Mouse (Mus musculus) spleen, adult 18-20 months (tissue): Measurements from ENCODE around the gene Clip2.
"Not testable (repeated sequence)": the region's sequence is repeated elsewhere in the genome, so short reads cannot be mapped to it uniquely, and the experiment has no call there.

Experiments
- DNase-seq, 2 experiments: peaks; one replicate each; pipeline ENCODE4 v3.0.0; 2022; ENCODE audit warnings: mixed read lengths in 2 of 2

Gene Clip2

GRCm38 (mm10) chr5:134488042-134488441, 64.2 kb downstream of the Clip2 start:
- DNase-seq = no peak

- DNase-seq = peak in 1 of 2 experiments; percentile 57
These were observed 66.2 kb downstream of the Clip2 start for GRCm38 (mm10) chr5:134485900-134486665.

GRCm38 (mm10) chr5:134485183-134485730, 67.0 kb downstream of the Clip2 start:
- DNase-seq = no peak

GRCm38 (mm10) chr5:134483291-134483690, 68.9 kb downstream of the Clip2 start:
- DNase-seq = no peak

GRCm38 (mm10) chr5:134482331-134482730, 69.9 kb downstream of the Clip2 start:
- no peak for DNase-seq

- not testable (repeated sequence) for DNase-seq
These were observed 73.3 kb downstream of the Clip2 start for GRCm38 (mm10) chr5:134478886-134479285.

- not testable (repeated sequence) for DNase-seq
These were observed 76.5 kb downstream of the Clip2 start for GRCm38 (mm10) chr5:134475686-134476085.

- DNase-seq = no peak
These were observed 77.1 kb downstream of the Clip2 start for GRCm38 (mm10) chr5:134475006-134475605.

- no peak for DNase-seq
These were observed 78.3 kb downstream of the Clip2 start for GRCm38 (mm10) chr5:134473902-134474301.

GRCm38 (mm10) chr5:134470538-134471169, 81.6 kb downstream of the Clip2 start:
- DNase-seq = no peak

GRCm38 (mm10) chr5:134469559-134470150, 82.6 kb downstream of the Clip2 start:
- DNase-seq = no peak

GRCm38 (mm10) chr5:134468158-134468765, 84.0 kb downstream of the Clip2 start:
- DNase-seq = no peak

GRCm38 (mm10) chr5:134467030-134467549, 85.1 kb downstream of the Clip2 start:
- DNase-seq = no peak

- DNase-seq = no peak
These were observed 85.8 kb downstream of the Clip2 start for GRCm38 (mm10) chr5:134466296-134467029.

- no peak for DNase-seq
These were observed 87.0 kb downstream of the Clip2 start for GRCm38 (mm10) chr5:134465197-134465596.

- no peak for DNase-seq
These were observed 88.0 kb downstream of the Clip2 start for GRCm38 (mm10) chr5:134464225-134464624.

GRCm38 (mm10) chr5:134462731-134463130, 89.5 kb downstream of the Clip2 start:
- no peak for DNase-seq

GRCm38 (mm10) chr5:134462316-134462715, 89.9 kb downstream of the Clip2 start:
- no peak for DNase-seq

GRCm38 (mm10) chr5:134460546-134460945, 91.7 kb downstream of the Clip2 start:
- DNase-seq = no peak

GRCm38 (mm10) chr5:134459096-134459495, 93.1 kb downstream of the Clip2 start:
- no peak for DNase-seq

- no peak for DNase-seq
These were observed 93.8 kb downstream of the Clip2 start for GRCm38 (mm10) chr5:134458416-134458815.

- DNase-seq = no peak
These were observed 94.9 kb downstream of the Clip2 start for GRCm38 (mm10) chr5:134457371-134457770.
